Mouse (Mus musculus): ENCODE results near the gene Zfp467. TPM values are rescaled to one million over a fixed set of nuclear protein-coding genes. Genes with fewer than 3 reads are reported as not detected.
A peak's percentile ranks its signal among the peaks of the same experiment; 100 is the strongest.

The Zfp467 gene
- total RNA-seq, 1 experiment from 2014 or later = 41.5 TPM

- DNase-seq = no peak
These were observed 5.2 kb downstream of the Zfp467 start for GRCm38 (mm10) chr6:48440306-48441014.

DNA sequence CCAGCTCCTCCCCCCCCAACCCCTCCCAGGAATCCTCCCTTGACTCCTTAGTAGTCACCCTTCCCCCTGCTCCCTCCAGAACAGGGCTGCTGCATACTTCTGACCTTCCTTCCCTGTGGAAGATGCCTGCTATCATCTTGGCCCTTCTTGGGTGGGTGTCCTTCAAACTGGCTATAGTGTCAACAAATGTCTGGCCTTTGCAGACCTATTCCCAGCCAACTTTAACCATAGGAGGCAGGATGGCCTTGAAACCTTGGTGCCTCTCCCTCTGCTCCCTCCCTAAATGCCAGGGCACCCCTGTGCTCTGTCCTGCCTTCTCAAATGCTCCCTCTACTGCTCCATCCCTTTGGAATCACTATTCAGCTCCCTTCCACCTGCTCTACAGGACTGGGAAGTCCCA, 6.0 kb downstream of the Zfp467 start:
- no peak for DNase-seq

DNA sequence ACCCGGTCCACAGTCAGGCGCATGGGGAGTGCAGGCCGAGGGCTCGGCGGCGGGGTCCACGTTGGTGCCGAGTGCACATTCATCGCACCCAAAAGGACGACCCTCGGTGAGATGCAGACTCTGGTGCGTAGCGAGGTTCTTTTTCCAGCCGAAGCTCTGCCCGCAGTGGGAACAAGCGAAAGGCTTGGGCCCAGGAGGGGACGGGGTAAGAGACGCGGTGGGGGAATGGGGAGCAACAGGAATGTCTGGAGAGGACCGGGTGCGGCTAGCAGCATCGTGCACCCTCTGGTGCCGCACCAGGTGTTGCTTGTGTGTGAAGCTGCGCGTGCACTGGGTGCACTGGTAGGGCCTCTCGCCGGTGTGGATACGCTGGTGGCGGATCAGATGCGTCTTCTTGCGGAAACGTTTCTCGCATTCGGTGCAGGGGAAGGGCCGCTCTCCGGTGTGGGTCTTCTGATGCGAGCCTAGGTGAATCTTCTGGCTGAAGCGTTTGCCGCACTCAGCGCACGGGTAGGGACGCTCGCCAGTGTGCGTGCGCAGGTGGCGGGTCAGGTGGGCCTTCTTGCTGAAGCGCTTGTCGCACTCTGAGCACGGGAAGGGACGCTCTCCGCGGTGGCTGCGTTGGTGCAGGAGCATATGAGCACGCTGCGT, 7.0 kb downstream of the Zfp467 start:
- DNase-seq = no peak

GRCm38 (mm10) chr6:48437679-48438376, 7.8 kb downstream of the Zfp467 start:
- DNase-seq = no peak

DNA sequence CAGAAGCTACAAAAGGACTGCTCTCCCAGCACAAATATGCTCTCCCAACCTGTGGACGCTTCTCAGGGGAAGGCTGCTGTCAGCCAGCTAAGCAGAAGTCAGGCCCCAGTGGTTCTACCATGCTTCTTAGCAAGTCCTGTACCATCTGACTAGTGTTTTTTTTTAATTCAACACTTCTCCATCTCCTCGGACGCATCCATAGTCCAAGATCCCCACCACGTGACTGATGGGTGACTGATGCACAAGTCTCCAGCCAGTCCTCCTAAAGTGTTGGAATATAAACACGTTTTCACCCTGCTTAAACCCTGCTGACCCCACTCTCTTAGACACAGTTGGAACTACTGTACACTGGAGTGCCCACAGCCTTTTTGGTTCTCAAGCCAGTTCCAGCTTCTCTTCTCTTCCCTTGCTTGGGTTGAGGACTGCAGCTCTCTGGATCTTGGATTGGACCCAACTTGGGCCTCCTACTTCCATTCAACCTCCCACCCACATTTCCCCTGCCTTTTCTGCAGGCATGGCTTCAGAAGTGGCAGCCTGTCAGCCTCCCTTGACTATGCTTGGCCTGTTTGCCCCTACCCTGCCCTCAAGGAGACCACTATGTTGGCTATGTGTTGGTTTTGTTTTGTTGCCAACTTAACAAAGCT, 9.8 kb downstream of the Zfp467 start:
- DNase-seq = no peak

DNA sequence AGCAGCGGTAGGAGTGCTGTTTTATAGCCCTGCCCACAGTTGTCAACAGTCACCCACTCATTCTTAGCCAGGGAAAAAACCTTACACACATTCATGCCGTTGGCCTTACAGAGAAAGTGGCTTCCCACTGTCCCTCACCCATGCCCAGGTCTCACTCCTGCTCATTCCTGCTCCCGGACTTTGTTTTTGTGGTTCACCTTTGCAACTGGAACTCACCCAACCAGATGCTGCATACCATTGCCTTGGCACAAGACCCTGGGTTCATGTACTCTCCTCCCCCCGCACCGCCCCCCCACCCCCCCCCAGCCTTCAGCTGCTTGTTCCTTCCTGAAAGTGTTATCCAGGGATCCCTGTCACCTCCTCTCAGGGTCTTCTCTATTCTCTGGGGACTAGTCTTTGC, 10.5 kb downstream of the Zfp467 start:
- DNase-seq = no peak

DNA sequence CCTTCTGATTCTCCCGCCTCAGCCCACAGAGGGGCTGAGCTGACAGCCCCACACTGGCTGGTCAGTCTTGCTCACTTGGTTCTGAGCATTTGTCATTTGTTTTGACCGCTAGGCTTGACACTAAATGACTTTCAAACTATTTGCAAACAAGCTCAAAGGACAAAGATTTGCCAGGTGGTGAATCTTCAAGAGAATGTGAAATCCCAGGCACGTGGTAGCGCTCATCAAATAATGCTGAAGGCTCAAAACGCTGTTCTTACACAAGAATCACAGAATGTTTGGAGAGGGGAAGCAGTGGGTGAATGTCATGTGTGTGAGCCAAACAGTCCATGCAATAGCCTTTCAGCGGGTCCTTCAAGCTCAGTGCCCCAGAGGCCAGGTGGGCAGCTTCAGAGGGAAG, 11.0 kb downstream of the Zfp467 start:
- no peak for DNase-seq

DNA sequence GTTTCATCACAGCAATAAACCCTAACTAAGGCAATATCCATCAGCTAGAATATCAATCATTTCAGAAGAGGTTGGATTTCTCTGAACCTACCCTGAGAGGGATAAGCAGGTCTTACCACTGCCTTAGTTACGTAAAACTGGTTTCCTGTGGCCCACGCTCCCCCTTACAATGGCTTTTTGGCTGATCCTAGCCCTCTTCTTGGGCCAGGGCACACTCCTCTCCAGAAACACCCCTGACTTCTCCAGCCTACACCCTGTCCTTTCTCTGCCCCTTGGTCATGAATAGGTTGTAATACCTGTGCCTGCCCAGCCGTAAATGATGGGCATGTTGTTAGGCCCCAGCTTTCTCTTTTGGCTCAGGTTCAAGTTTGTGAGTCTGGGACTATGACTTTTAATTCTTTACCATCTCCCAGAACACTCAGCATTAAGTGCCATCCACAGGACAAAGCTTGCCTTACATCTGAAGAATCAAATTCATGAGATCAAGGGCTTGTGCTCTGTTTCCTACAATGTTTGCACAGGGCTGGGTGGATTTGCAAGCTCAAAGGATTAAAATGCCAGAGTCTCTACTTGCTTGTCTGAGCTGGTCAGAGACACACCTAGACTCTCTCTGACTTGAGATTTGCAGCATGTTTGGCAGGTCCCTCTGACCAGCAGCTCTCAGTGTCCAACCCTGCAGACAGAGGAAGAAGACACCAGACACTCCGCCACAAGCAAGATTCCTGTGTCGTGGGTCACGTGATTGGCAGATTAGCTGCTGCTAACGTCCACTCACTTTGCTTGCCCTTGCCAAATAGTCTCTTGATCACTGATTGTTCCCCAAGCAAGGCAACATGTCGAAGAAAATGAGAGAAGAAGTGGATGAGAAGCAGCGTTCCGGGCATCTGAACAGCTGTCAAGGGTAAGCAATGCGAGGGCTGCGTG, 12.5 kb downstream of the Zfp467 start:
- DNase-seq = no peak

- DNase-seq = no peak
These were observed 14.9 kb downstream of the Zfp467 start for GRCm38 (mm10) chr6:48430748-48431147.

- DNase-seq = peak; percentile 21
These were observed 16.7 kb downstream of the Zfp467 start for GRCm38 (mm10) chr6:48428769-48429557.

DNA sequence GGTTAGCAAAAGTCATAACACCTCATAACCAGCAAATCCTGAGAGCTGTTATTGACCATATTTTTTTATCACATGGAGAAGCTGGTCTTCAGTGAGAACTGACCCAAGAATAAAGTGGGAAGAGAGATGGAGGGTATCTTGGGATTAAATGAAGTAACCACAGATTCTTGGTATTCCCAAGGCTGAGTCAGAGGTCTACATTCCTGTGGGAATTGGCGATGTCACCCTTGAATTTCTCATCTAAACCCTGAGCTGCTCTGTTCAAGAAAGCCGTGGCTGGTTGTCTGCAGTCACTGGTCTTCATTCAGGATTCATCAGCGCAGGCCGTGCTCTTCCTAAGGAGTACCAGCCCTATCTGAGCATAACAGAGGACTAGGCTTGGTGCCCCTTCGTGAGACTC, 18.7 kb downstream of the Zfp467 start:
- no peak for DNase-seq

GRCm38 (mm10) chr6:48424074-48424473, 21.6 kb downstream of the Zfp467 start:
- peak; percentile 49 for DNase-seq

DNA sequence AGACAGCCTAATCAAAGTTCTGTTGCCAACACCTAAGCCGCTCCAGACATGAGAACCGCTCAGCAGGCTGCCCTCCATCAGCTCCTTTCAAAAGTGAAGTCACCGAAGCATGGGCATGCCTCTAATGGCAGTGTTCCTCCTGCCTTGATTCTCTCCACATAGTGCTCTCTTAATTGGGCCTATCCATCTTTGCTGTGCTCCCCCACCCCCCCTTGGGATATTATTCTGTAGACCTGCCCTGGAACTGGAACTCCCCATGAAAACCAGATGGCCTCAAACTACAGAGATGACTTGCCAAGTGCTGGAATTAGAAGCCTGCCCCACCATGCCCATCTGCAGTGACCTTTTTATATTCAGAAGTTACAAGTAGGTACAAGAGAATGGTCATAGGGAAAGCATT, 22.3 kb downstream of the Zfp467 start:
- no peak for DNase-seq

DNA sequence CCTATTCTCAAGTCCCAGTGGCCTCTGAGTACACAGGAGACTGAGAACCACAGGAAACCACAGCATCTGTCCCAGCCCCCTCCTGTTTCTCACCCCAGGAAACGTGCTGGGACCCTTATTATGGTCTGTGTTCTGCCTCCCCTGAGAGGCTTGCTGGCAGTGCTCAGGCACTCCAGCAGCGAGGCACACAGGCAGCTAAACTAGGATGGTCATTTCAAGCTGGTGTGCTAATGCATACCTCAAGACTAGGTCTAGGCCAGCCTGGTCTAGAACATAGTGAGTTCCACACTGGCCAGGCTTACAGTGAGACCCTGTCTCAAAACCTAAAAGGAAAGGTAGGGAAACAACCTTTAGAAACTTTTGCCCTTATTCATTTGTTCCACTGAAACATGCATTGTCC, 25.0 kb downstream of the Zfp467 start:
- no peak for DNase-seq

GRCm38 (mm10) chr6:48416486-48416885, 29.1 kb downstream of the Zfp467 start:
- DNase-seq = no peak

DNA sequence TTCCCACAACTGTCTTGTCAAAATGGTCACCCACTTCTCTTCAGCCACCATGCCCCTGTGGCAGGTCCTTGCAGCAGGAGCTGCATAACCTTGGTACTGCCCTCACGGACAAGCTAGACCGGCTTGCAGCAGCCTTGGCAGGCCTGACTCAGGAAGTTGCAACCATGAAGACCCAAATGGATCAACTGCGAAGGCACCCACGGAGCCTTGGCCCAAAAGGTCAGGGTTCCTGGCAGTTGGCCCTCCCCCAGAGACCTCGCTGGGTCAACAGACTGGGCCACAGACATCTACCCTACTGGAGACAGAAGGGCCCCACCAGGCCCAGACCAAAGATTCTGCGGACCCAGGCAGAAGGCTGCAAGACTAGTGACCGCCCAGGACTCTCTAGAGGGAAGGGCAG, 30.0 kb downstream of the Zfp467 start:
- peak; percentile 91 for DNase-seq

GRCm38 (mm10) chr6:48414886-48415285, 30.7 kb downstream of the Zfp467 start:
- no peak for DNase-seq

DNA sequence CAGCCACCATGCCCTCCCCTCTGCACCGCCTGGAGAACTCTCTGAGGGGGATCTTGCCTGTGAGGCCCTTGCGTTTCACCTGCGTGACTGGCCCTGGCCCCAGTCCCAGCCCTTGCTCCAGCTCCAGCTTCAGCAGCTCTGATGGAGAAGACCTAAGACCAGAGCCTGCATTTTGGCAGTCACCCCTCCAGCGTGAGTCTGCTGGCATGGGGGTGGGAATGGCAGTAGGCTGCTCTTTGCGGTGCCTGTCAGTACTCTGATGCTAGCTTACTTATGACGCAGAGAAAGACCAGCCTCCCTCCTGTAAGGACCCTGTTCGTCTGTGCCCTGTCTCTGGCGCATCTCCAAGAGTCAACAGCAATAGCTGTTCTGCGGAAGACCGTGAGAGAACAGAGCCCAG, 32.5 kb downstream of the Zfp467 start:
- DNase-seq = no peak

DNA sequence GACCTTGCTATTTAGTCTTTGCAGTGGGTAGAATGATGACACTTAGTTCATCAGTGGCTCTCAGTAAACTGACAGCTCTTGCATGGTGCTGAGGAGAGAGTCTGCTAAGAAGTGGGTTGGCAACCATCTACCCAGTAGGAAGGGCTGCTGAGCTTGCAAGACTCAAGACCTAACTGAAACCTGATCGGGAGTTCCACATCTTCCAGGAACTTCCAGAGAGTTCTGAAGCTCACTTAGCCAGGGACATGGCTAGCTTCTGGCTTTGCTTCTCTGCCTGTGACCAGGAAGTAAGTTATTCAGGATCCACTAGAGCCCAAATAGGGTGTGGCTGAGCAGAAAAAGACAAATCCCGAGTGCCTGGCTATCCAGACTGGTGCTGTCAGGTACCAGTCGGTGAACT, 33.0 kb downstream of the Zfp467 start:
- no peak for DNase-seq

DNA sequence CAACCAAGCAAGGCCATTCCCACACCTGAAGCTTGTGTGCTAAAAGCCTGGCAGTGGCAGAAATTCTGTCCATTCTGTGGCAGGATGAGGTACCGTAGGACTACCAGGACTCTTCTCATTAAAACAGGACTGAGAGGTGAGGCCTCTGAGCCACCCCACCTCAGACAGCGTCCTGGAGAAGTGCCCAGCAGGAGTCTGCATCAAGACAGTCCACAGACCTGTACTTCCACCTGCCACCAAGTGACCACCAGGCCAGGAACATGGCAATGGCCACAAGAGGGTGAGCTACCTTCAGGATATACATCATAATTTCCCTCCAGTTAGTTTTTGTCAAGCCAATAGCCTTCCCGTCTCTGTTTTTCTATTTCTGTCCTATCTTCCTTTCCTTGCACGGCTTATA, 33.5 kb downstream of the Zfp467 start:
- DNase-seq = no peak
